Mouse (Mus musculus) neural tube, embryonic 14.5 days (tissue): ENCODE measurements at regions not wholly inside any gene's neighbourhood (a gene's known extent, or its start where the extent isn't known, plus 50 kb on each side); places are given as distances from the start of the nearest gene placed in this dataset.

Experiments used
- ATAC-seq: fragments of 200-750 bp; cut with Nextera tagmentation; 2 replicates; pipeline ENCODE4 v1.8.0; 2017; ENCODE audit warnings: low read depth, mild to moderate bottlenecking, moderate TSS enrichment, moderate library complexity
- H3K27ac ChIP-seq: fragments of 300-500 bp; sonication (generic); 2 replicates; pipeline ENCODE4 v1.5.1; 2014; ENCODE audit warnings: low read depth, mild to moderate bottlenecking, control low read depth, low read length, moderate library complexity, mixed read lengths
- H3K27me3 ChIP-seq: fragments of 300-500 bp; sonication (generic); 2 replicates; pipeline ENCODE4 v1.6.1; 2014; ENCODE audit warnings: low read length; ENCODE audit not compliant: control insufficient read depth, insufficient read depth
- H3K36me3 ChIP-seq: fragments of 300-500 bp; sonication (generic); 2 replicates; pipeline ENCODE4 v1.6.1; 2014; ENCODE audit warnings: low read length, mixed read lengths; ENCODE audit not compliant: control insufficient read depth, insufficient read depth
- H3K4me1 ChIP-seq: fragments of 300-500 bp; sonication (generic); 2 replicates; pipeline ENCODE4 v1.6.1; 2014; ENCODE audit warnings: low read length; ENCODE audit not compliant: control insufficient read depth, insufficient read depth
- H3K4me2 ChIP-seq: fragments of 300-500 bp; sonication (generic); 2 replicates; pipeline ENCODE4 v1.6.1; 2014; ENCODE audit warnings: mild to moderate bottlenecking, low read depth, low read length, control low read depth
- H3K4me3 ChIP-seq: fragments of 300-500 bp; sonication (generic); 2 replicates; pipeline ENCODE4 v1.5.1; 2014; ENCODE audit warnings: low read depth, low read length, control low read depth, mixed read lengths
- H3K9ac ChIP-seq: fragments of 300-500 bp; sonication (generic); replicated peaks from 2 replicates; pipeline ENCODE4 v1.6.1; 2014; ENCODE audit warnings: low read depth, mild to moderate bottlenecking, control low read depth, low read length, mixed read lengths
- H3K9me3 ChIP-seq: fragments of 300-500 bp; sonication (generic); 2 replicates; pipeline ENCODE4 v1.6.1; 2016; ENCODE audit warnings: low read length; ENCODE audit not compliant: control insufficient read depth
- WGBS: fragments of 180-500 bp; shearing (Covaris S2); extraction: QIAGEN DNeasy Blood & Tissue Kit; methylation state at CpG from one replicate; pipeline ENCODE4 v1.1.7; 2014; 5-methylcytosine and 5-hydroxymethylcytosine counted together

GRCm38 (mm10) chr10:106006861-106007260 is 165.7 kb upstream of the Mettl25 start:
- no peak overlapping the region for H3K4me3 ChIP-seq
- H3K4me1 ChIP-seq, result no peaks in the 10 kb centered on the region
- WGBS, result 90% methylated on average over 10 of the region's 10 CpGs
- H3K4me2 ChIP-seq, result no peak overlapping the region
- H3K36me3 ChIP-seq, result no peaks in the 10 kb centered on the region
- no peak overlapping the region for H3K9ac ChIP-seq
- H3K27ac ChIP-seq, result no peak overlapping the region
- no peak for ATAC-seq
- H3K27me3 ChIP-seq, result no peaks in the 10 kb centered on the region
- H3K9me3 ChIP-seq, result no peaks in the 10 kb centered on the region

- H3K9ac ChIP-seq, result no peak overlapping the region
- ATAC-seq, result no peak
Observed at GRCm38 (mm10) chr10:106006061-106006460, 164.9 kb upstream of the Mettl25 start.

GRCm38 (mm10) chr10:105957468-105957867 is 116.3 kb upstream of the Mettl25 start:
- H3K4me3 ChIP-seq, result no peak overlapping the region
- no peak overlapping the region for H3K4me2 ChIP-seq
- no peak overlapping the region for H3K27ac ChIP-seq
- no peaks in the 10 kb centered on the region for H3K27me3 ChIP-seq
- no peaks in the 10 kb centered on the region for H3K4me1 ChIP-seq
- no peaks in the 10 kb centered on the region for H3K9me3 ChIP-seq
- H3K36me3 ChIP-seq, result no peaks in the 10 kb centered on the region
- H3K9ac ChIP-seq, result no peak overlapping the region
- 84% methylated on average over 3 of the region's 3 CpGs for WGBS
- ATAC-seq, result no peak

More at GRCm38 (mm10) chr10:106006061-106006460, 164.9 kb upstream of the Mettl25 start:
- Histone ChIP-seq H3K36me3 (no peaks in the 10 kb centered on the region), H3K27ac (no peak overlapping the region), H3K27me3 (no peaks in the 10 kb centered on the region), H3K4me3 (no peak overlapping the region), H3K9me3 (no peaks in the 10 kb centered on the region), H3K4me1 (no peaks in the 10 kb centered on the region), H3K4me2 (no peak overlapping the region)

GRCm38 (mm10) chr10:105933309-105933708 is 92.1 kb upstream of the Mettl25 start:
- Histone ChIP-seq H3K9ac (no peak overlapping the region), H3K27ac (no peak overlapping the region), H3K9me3 (no peaks in the 10 kb centered on the region), H3K4me3 (no peak overlapping the region), H3K4me2 (no peak overlapping the region), H3K4me1 (no peaks in the 10 kb centered on the region), H3K27me3 (no peaks in the 10 kb centered on the region), H3K36me3 (no peaks in the 10 kb centered on the region)
- WGBS, result 81% methylated on average over 5 of the region's 5 CpGs
- no peak for ATAC-seq

- no peaks in the 10 kb centered on the region for H3K4me1 ChIP-seq
- H3K4me3 ChIP-seq, result no peak overlapping the region
- H3K27me3 ChIP-seq, result no peaks in the 10 kb centered on the region
- no peaks in the 10 kb centered on the region for H3K36me3 ChIP-seq
- no peak overlapping the region for H3K27ac ChIP-seq
- no peak overlapping the region for H3K9ac ChIP-seq
- no peak overlapping the region for H3K4me2 ChIP-seq
- no peaks in the 10 kb centered on the region for H3K9me3 ChIP-seq
- no peak for ATAC-seq
- WGBS, result 63% methylated on average over 1 of the region's 1 CpGs
Observed at GRCm38 (mm10) chr10:105932786-105933185, 91.6 kb upstream of the Mettl25 start.

- Histone ChIP-seq H3K4me2 (no peak overlapping the region), H3K36me3 (no peaks in the 10 kb centered on the region), H3K9ac (no peak overlapping the region), H3K9me3 (no peaks in the 10 kb centered on the region), H3K27ac (no peak overlapping the region), H3K4me3 (no peak overlapping the region), H3K27me3 (no peaks in the 10 kb centered on the region), H3K4me1 (no peaks in the 10 kb centered on the region)
- WGBS, result 67% methylated on average over 3 of the region's 3 CpGs
- ATAC-seq, result no peak
Observed at GRCm38 (mm10) chr10:105927596-105927995, 86.4 kb upstream of the Mettl25 start.

GRCm38 (mm10) chr10:105926912-105927238 is 85.7 kb upstream of the Mettl25 start:
- Histone ChIP-seq H3K36me3 (no peaks in the 10 kb centered on the region), H3K27ac (no peak overlapping the region), H3K4me3 (no peak overlapping the region), H3K4me2 (no peak overlapping the region), H3K27me3 (no peaks in the 10 kb centered on the region), H3K9ac (no peak overlapping the region), H3K9me3 (no peaks in the 10 kb centered on the region), H3K4me1 (no peaks in the 10 kb centered on the region)
- WGBS, result 45% methylated on average over 4 of the region's 4 CpGs
- peak; percentile 65 for ATAC-seq

GRCm38 (mm10) chr10:105926229-105926911 is 85.2 kb upstream of the Mettl25 start:
- Histone ChIP-seq H3K9ac (no peak overlapping the region), H3K27me3 (no peaks in the 10 kb centered on the region), H3K9me3 (no peaks in the 10 kb centered on the region), H3K4me2 (no peak overlapping the region), H3K4me1 (no peaks in the 10 kb centered on the region), H3K27ac (no peak overlapping the region), H3K4me3 (no peak overlapping the region), H3K36me3 (no peaks in the 10 kb centered on the region)
- peak; percentile 63; the same call in 1 of the 2 replicates for ATAC-seq
- 76% methylated on average over 5 of the region's 5 CpGs for WGBS

GRCm38 (mm10) chr10:105899677-105900076 is 58.5 kb upstream of the Mettl25 start:
- H3K27ac ChIP-seq, result no peak overlapping the region
- no peaks in the 10 kb centered on the region for H3K9me3 ChIP-seq
- no peaks in the 10 kb centered on the region for H3K27me3 ChIP-seq
- H3K36me3 ChIP-seq, result no peaks in the 10 kb centered on the region
- 26% methylated on average over 1 of the region's 1 CpGs for WGBS
- no peak overlapping the region for H3K9ac ChIP-seq
- no peaks in the 10 kb centered on the region for H3K4me1 ChIP-seq
- H3K4me3 ChIP-seq, result no peak overlapping the region
- H3K4me2 ChIP-seq, result no peak overlapping the region
- no peak for ATAC-seq
